In the genomic region with DNA sequence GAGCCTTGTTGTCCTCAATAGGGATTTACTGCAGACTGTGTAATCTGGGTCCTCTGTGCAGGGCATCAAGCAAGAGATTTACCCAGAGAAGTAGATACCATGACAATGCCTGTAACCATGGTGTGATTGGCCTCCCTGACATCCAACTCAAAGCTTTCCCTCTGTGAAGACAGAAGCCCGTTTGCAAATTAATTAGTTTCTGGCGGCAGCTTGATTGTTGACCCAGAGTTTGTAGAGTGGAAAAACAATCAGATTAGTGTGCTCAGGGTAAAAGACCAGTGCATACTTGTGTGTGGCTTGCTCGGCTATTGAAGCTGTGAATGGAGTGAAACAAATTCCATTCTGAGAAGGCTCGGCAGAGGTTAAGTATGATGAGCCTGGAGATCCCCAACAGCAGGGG, we compare ENCODE assay signal across 10 mouse cellular contexts.
A peak's percentile ranks its signal among the peaks of the same experiment; 100 is the strongest.
DNase-seq lines count a peak whose midpoint lies in the region; ATAC-seq and TF ChIP-seq lines count a peak whose summit lies in the region.
"Had no signal": no experiment of that assay in that cellular context is flagged by ENCODE, and none has a peak within 500 bp of the region (broad histone marks: within the 10 kb centered on the region; RNA-seq: fewer than 3 reads in every experiment).

No protein-coding gene starts in this region.

- peaks cover 6% of the 10 kb centered on the region; the same call in 1 of the 2 replicates for H3K4me1 ChIP-seq in forebrain, postnatal 0 days (ENCODE audit: insufficient read depth)
- no peaks in the 10 kb centered on the region for H3K4me1 ChIP-seq in midbrain, embryonic 15.5 days

- TF ChIP-seq POLR2A in brain, embryonic 14.5 days (IDR thresholded peaks at IDR 0.05; ENCODE audit: borderline replicate concordance, extremely low read depth, insufficient read depth, insufficient read length, poor library complexity, severe bottlenecking) = no peak

- no peaks in the 10 kb centered on the region for H3K27me3 ChIP-seq in forebrain, postnatal 0 days (ENCODE audit: insufficient read depth, low read length)
- H3K27me3 ChIP-seq in midbrain, embryonic 15.5 days (replicated peaks) = peaks cover 47% of the 10 kb centered on the region

- H3K36me3 ChIP-seq in forebrain, postnatal 0 days (ENCODE audit: insufficient read depth) = no peaks in the 10 kb centered on the region
- no peaks in the 10 kb centered on the region for H3K36me3 ChIP-seq in midbrain, embryonic 15.5 days (replicated peaks)

- no peak overlapping the region for H3K9ac ChIP-seq in forebrain, postnatal 0 days
- no peak overlapping the region for H3K9ac ChIP-seq in midbrain, embryonic 15.5 days

- H3K4me3 ChIP-seq in forebrain, postnatal 0 days (ENCODE audit: low read depth, low read length) = no peak overlapping the region
- H3K4me3 ChIP-seq in midbrain, embryonic 15.5 days = no peak overlapping the region

- H3K9me3 ChIP-seq in forebrain, postnatal 0 days (ENCODE audit: low read length) = no peaks in the 10 kb centered on the region
- H3K9me3 ChIP-seq in midbrain, embryonic 15.5 days = no peaks in the 10 kb centered on the region

- TF ChIP-seq CTCF in brain, embryonic 14.5 days (IDR thresholded peaks at IDR 0.05; ENCODE audit: borderline replicate concordance, extremely low read depth, insufficient read depth, insufficient read length) = no peak
- no peak for TF ChIP-seq CTCF in forebrain, postnatal 0 days (IDR thresholded peaks at IDR 0.05; ENCODE audit: low read depth)

- DNase-seq in cerebellum, adult 9-10 months = peak; percentile 21
- DNase-seq in cerebellum, postnatal 36 days = no peak
- peak; percentile 94 for DNase-seq in brain, embryonic 14.5 days (ENCODE audit: low read depth)
- DNase-seq in forebrain, postnatal 0 days = peak; percentile 39
- no peak for DNase-seq in thymus, postnatal 14 days
- no peak for DNase-seq in heart, postnatal 4 days
- DNase-seq: gastrocnemius, postnatal 14 days had no signal

- no peak overlapping the region for H3K27ac ChIP-seq in forebrain, postnatal 0 days (ENCODE audit: low read depth, low read length)
- H3K27ac ChIP-seq in midbrain, embryonic 15.5 days = no peak overlapping the region

- no peak overlapping the region for H3K4me2 ChIP-seq in forebrain, postnatal 0 days (ENCODE audit: low read depth)
- H3K4me2 ChIP-seq in midbrain, embryonic 15.5 days = no peak overlapping the region

- 12% methylated on average over 4 of the region's 4 CpGs for WGBS in forebrain, postnatal 0 days
- WGBS in midbrain, embryonic 15.5 days = 0% methylated on average over 4 of the region's 4 CpGs

- ATAC-seq in forebrain, postnatal 0 days = peak; percentile 81
- ATAC-seq in midbrain, embryonic 15.5 days (replicated peaks) = peak; percentile 91
- no peak for ATAC-seq in activated CD4-positive, CD25-positive, alpha-beta regulatory T cell, adult 4 months
- ATAC-seq: inflammation-experienced regulatory T-cells, adult 6 months had no signal

Comparison
In these comparisons a context has a peak if more than half of its experiments do, and no peak if none do; other contexts are left out.
1. DNase-seq: peak in cerebellum, adult 9-10 months (single experiment), brain, embryonic 14.5 days (single experiment) and forebrain, postnatal 0 days (single experiment); none in cerebellum, postnatal 36 days (0 of 2), thymus, postnatal 14 days (single experiment) and heart, postnatal 4 days (single experiment).